Mouse (Mus musculus): ENCODE data around the gene Sema5b.

DNA sequence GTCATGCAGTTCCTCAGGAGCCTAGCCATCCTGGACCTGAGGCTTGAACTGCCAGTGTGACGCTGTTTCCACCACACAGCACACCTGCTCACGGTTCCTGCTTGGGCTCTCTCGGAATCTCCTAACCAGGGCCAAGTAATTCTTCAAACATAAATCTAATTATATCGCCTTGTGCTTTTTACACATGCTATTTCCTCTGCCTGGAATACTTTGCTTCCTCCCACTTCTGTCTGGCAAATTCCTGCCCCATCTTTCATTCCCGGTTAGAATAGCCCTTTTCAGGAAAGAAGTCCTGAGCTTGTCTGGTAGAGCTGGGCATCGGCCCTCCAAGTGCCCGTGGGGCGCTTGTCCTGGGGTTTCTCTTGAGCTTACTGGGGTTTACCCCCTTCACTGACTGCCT is 3.3 kb upstream of the Sema5b start:
- TF ChIP-seq EP300 (IDR thresholded peaks at IDR 0.05; ENCODE audit: low read depth) (no peak), CTCF (IDR thresholded peaks at IDR 0.05; ENCODE audit: low read depth) (no peak)

Data from liver, embryonic 14.5 days (tissue).